Comparison of ENCODE assay signal across 17 mouse cellular contexts in genomic region chr9:100580196-100580740, GRCm38 (mm10). TPM values are rescaled to one million over a fixed set of nuclear protein-coding genes. Genes with fewer than 3 reads are reported as not detected.
DNase-seq lines count a peak whose midpoint lies in the region; ATAC-seq and TF ChIP-seq lines count a peak whose summit lies in the region.
"Had no signal": no experiment of that assay in that cellular context is flagged by ENCODE, and none has a peak within 500 bp of the region (broad histone marks: within the 10 kb centered on the region; RNA-seq: fewer than 3 reads in every experiment).

No protein-coding gene starts in this region.

- peak overlapping the region; percentile 60; the same call in 1 of the 2 replicates for H3K27ac ChIP-seq in hindbrain, embryonic 10.5 days
- no peak overlapping the region for H3K27ac ChIP-seq in hindbrain, postnatal 0 days
- H3K27ac ChIP-seq in forebrain, embryonic 12.5 days: peak overlapping the region; percentile 42; the same call in 1 of the 2 replicates
- H3K27ac ChIP-seq: heart, embryonic 15.5 days; hindbrain, embryonic 15.5 days; layer of hippocampus, adult 2 months had no signal

- no peaks in the 10 kb centered on the region for H3K36me3 ChIP-seq in hindbrain, embryonic 10.5 days
- no peaks in the 10 kb centered on the region for H3K36me3 ChIP-seq in hindbrain, postnatal 0 days (ENCODE audit: insufficient read depth, low read length)
- no peaks in the 10 kb centered on the region for H3K36me3 ChIP-seq in forebrain, embryonic 12.5 days (replicated peaks)
- H3K36me3 ChIP-seq: heart, embryonic 15.5 days; hindbrain, embryonic 15.5 days had no signal

- no peak overlapping the region for H3K9ac ChIP-seq in hindbrain, postnatal 0 days (replicated peaks; ENCODE audit: low read length)
- no peak overlapping the region for H3K9ac ChIP-seq in forebrain, embryonic 12.5 days
- H3K9ac ChIP-seq: heart, embryonic 15.5 days; hindbrain, embryonic 15.5 days had no signal

- no peak overlapping the region for H3K4me2 ChIP-seq in hindbrain, postnatal 0 days (ENCODE audit: low read depth, low read length)
- no peak overlapping the region for H3K4me2 ChIP-seq in forebrain, embryonic 12.5 days
- H3K4me2 ChIP-seq: heart, embryonic 15.5 days; hindbrain, embryonic 15.5 days had no signal

- ATAC-seq in hindbrain, postnatal 0 days: no peak
- 0 out of 2 replicates have a peak, but pooled peaks have one; percentile 59 for ATAC-seq in forebrain, embryonic 12.5 days (ENCODE audit: low FRiP score)

- H3K4me1 ChIP-seq in hindbrain, embryonic 10.5 days (replicated peaks): peaks cover 37% of the 10 kb centered on the region
- peaks cover 10% of the 10 kb centered on the region; the same call in 1 of the 2 replicates for H3K4me1 ChIP-seq in hindbrain, postnatal 0 days (ENCODE audit: insufficient read depth, low read length)
- peaks cover 33% of the 10 kb centered on the region for H3K4me1 ChIP-seq in forebrain, embryonic 12.5 days

- 59% methylated on average over 20 of the region's 20 CpGs for WGBS in hindbrain, embryonic 10.5 days
- 50% methylated on average over 20 of the region's 20 CpGs for WGBS in hindbrain, postnatal 0 days
- 33% methylated on average over 20 of the region's 20 CpGs for WGBS in forebrain, embryonic 12.5 days

- no peaks in the 10 kb centered on the region for H3K9me3 ChIP-seq in hindbrain, embryonic 10.5 days
- H3K9me3 ChIP-seq in hindbrain, postnatal 0 days (ENCODE audit: low read length): no peaks in the 10 kb centered on the region
- H3K9me3 ChIP-seq in forebrain, embryonic 12.5 days: no peaks in the 10 kb centered on the region
- H3K9me3 ChIP-seq: heart, embryonic 15.5 days; hindbrain, embryonic 15.5 days had no signal

- TF ChIP-seq CTCF in hindbrain, postnatal 0 days (IDR thresholded peaks at IDR 0.05; ENCODE audit: low read depth): no peak

- DNase-seq in hindbrain, embryonic 10.5 days (ENCODE audit: low spot score): peak; percentile 2
- no peak for DNase-seq in hindbrain, postnatal 0 days (ENCODE audit: low spot score)
- peak; percentile 76 for DNase-seq in ES-CJ7 (ENCODE audit: low read depth, low spot score)
- peak; percentile 50 for DNase-seq in lung, postnatal 36 days
- DNase-seq in right cerebral cortex, postnatal 36 days (ENCODE audit: low spot score in 2 of 2): no peak
- DNase-seq in thymus, adult 18-20 months: no peak
- no peak for DNase-seq in testis, postnatal 14 days (ENCODE audit: low spot score)
- DNase-seq: adrenal gland, adult 8-10 months; cerebellum, postnatal 25 days; gastrocnemius, postnatal 36 days; liver had no signal

- H3K4me3 ChIP-seq in hindbrain, embryonic 10.5 days: no peak overlapping the region
- H3K4me3 ChIP-seq in hindbrain, postnatal 0 days (ENCODE audit: low read length): no peak overlapping the region
- no peak overlapping the region for H3K4me3 ChIP-seq in forebrain, embryonic 12.5 days (replicated peaks)
- H3K4me3 ChIP-seq: heart, embryonic 15.5 days; hindbrain, embryonic 15.5 days; layer of hippocampus, adult 2 months had no signal

- no peaks in the 10 kb centered on the region for H3K27me3 ChIP-seq in hindbrain, embryonic 10.5 days (ENCODE audit: insufficient read depth, poor library complexity, severe bottlenecking)
- H3K27me3 ChIP-seq in hindbrain, postnatal 0 days (ENCODE audit: insufficient read depth, low read length): no peaks in the 10 kb centered on the region
- H3K27me3 ChIP-seq in forebrain, embryonic 12.5 days: no peaks in the 10 kb centered on the region
- H3K27me3 ChIP-seq: heart, embryonic 15.5 days; hindbrain, embryonic 15.5 days had no signal

RNA-seq across cellular contexts. Expression of gene Slc35g2, which starts 9.4 kb away (rescaled TPM):
- 5.2 and 7.4 TPM in 2 replicates for polyA plus RNA-seq in hindbrain, embryonic 10.5 days (2016; fragmentation: Nextera tagmentation; extraction: Ambion mirVana)
- 23.9 and 28.1 TPM in 2 replicates for total RNA-seq in hindbrain, postnatal 0 days (2014; rRNA removed)
- polyA plus RNA-seq in hindbrain, postnatal 0 days (2015; fragmentation: Nextera tagmentation; extraction: Ambion mirVana): 24.7 and 25.3 TPM in 2 replicates
- 8.1 and 9.0 TPM in 2 replicates for polyA plus RNA-seq in forebrain, embryonic 12.5 days (2016; fragmentation: Nextera tagmentation; extraction: Ambion mirVana)
- total RNA-seq: megakaryocyte, adult 5-6 weeks had no signal
- polyA plus RNA-seq: C2C12 had no signal

RNA-seq across cellular contexts. Expression of gene Stag1, which starts 17.3 kb away (rescaled TPM):
- 40.6 and 58.0 TPM in 2 replicates for polyA plus RNA-seq in hindbrain, embryonic 10.5 days (2016; fragmentation: Nextera tagmentation; extraction: Ambion mirVana)
- total RNA-seq in hindbrain, postnatal 0 days (2014; rRNA removed): 26.1 and 34.1 TPM in 2 replicates
- 33.9 and 38.2 TPM in 2 replicates for polyA plus RNA-seq in hindbrain, postnatal 0 days (2015; fragmentation: Nextera tagmentation; extraction: Ambion mirVana)
- 61.0 and 61.9 TPM in 2 replicates for polyA plus RNA-seq in forebrain, embryonic 12.5 days (2016; fragmentation: Nextera tagmentation; extraction: Ambion mirVana)

RNA-seq across cellular contexts. Expression of gene Nck1, which starts 34.3 kb away (rescaled TPM):
- polyA plus RNA-seq in hindbrain, embryonic 10.5 days (2016; fragmentation: Nextera tagmentation; extraction: Ambion mirVana): 56.0 and 62.1 TPM in 2 replicates
- 8.7 and 10.6 TPM in 2 replicates for total RNA-seq in hindbrain, postnatal 0 days (2014; rRNA removed)
- 38.3 and 42.5 TPM in 2 replicates for polyA plus RNA-seq in hindbrain, postnatal 0 days (2015; fragmentation: Nextera tagmentation; extraction: Ambion mirVana)
- polyA plus RNA-seq in forebrain, embryonic 12.5 days (2016; fragmentation: Nextera tagmentation; extraction: Ambion mirVana): 63.6 and 68.6 TPM in 2 replicates

Comparison
In these comparisons a context has a peak if more than half of its experiments do, and no peak if none do; other contexts are left out.
1. DNase-seq: peak in hindbrain, embryonic 10.5 days (single experiment), ES-CJ7 (single experiment) and lung, postnatal 36 days (single experiment); none in hindbrain, postnatal 0 days (single experiment), right cerebral cortex, postnatal 36 days (0 of 2), thymus, adult 18-20 months (0 of 2) and testis, postnatal 14 days (single experiment).